Mouse (Mus musculus) forebrain, embryonic 14.5 days (tissue): ENCODE data around the gene Lad1. TPM values are rescaled to one million over a fixed set of nuclear protein-coding genes. Genes with fewer than 3 reads are reported as not detected.
A peak's percentile ranks its signal among the peaks of the same experiment; 100 is the strongest.

Experiments
- ATAC-seq: fragments of 200-750 bp; cut with Nextera tagmentation; 2 replicates; pipeline ENCODE4 v1.8.0; 2017; ENCODE audit warnings: mild to moderate bottlenecking, moderate library complexity
- DNase-seq: peaks from one replicate; pipeline ENCODE4 v3.0.0-alpha.2; 2015; ENCODE audit warnings: low spot score
- H3K27ac ChIP-seq: fragments of 300-500 bp; sonication (generic); 2 replicates; pipeline ENCODE4 v1.5.1; 2014; ENCODE audit warnings: low read depth, mild to moderate bottlenecking, control low read depth, low read length, moderate library complexity
- H3K27me3 ChIP-seq: fragments of 300-500 bp; sonication (generic); replicated peaks from 2 replicates; pipeline ENCODE4 v1.6.1; 2014; ENCODE audit warnings: low read length, control low read depth, mixed read lengths; ENCODE audit not compliant: control insufficient read depth, insufficient read depth
- H3K36me3 ChIP-seq: fragments of 300-500 bp; sonication (generic); 2 replicates; pipeline ENCODE4 v1.6.1; 2014; ENCODE audit warnings: low read length, control low read depth; ENCODE audit not compliant: control insufficient read depth, insufficient read depth
- H3K4me1 ChIP-seq: fragments of 300-500 bp; sonication (generic); 2 replicates; pipeline ENCODE4 v1.6.1; 2014; ENCODE audit warnings: antibody characterized with exemption, low read length, control low read depth; ENCODE audit not compliant: control insufficient read depth, insufficient read depth
- H3K4me2 ChIP-seq: fragments of 300-500 bp; sonication (generic); 2 replicates; pipeline ENCODE4 v1.6.1; 2014; ENCODE audit warnings: mild to moderate bottlenecking, control low read depth, low read length
- H3K4me3 ChIP-seq: fragments of 300-500 bp; sonication (generic); 2 replicates; pipeline ENCODE4 v1.5.1; 2014; ENCODE audit warnings: low read depth, low read length, control low read depth
- H3K9ac ChIP-seq: fragments of 300-500 bp; sonication (generic); 2 replicates; pipeline ENCODE4 v1.6.1; 2014; ENCODE audit warnings: mild to moderate bottlenecking, low read length, control low read depth, moderate library complexity
- H3K9me3 ChIP-seq: fragments of 300-500 bp; sonication (generic); replicated peaks from 2 replicates; pipeline ENCODE4 v1.6.1; 2016; ENCODE audit warnings: low read length, control low read depth, mixed read lengths; ENCODE audit not compliant: control insufficient read depth
- whole genome bisulfite sequencing: fragments of 180-500 bp; shearing (Covaris S2); extraction: QIAGEN DNeasy Blood & Tissue Kit; methylation state at CpG from one replicate; pipeline ENCODE4 v1.1.7; 2014; 5-methylcytosine and 5-hydroxymethylcytosine counted together
- polyA plus RNA-seq: library from polyadenylated mRNA; unstranded; fragments of >200 nt; fragmentation: Nextera tagmentation; extraction: Ambion mirVana; gene quantifications from 2 replicates; pipeline ENCODE4 v1.2.1, GENCODE M21; 2014

Gene Lad1
- polyA plus RNA-seq, 1 experiment from 2014 or later = 0.24 TPM

DNA sequence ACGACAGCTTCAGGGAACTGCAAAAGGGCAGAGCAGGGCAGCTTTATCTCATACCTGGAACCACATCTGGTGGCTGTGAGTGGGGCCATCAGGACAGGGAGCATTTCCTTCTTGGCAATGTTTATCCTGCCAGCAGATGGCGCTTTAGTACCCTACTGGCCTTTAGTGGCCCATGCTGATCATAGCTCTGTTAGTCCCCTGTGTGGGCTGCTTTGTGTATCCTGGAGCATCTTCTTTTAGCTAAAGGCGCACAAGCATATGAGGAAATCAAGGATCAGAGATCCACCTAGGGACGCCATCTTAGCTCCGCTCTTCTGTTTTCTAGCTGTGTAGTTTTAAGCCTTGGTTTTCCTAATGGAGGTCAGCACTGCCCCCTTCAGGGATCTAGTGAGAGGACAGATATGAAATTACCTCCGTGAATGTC lies 28.8 kb downstream of the Lad1 start:
- Histone ChIP-seq H3K9ac (no peak overlapping the region), H3K4me3 (no peak overlapping the region)
- WGBS = 27% methylated on average over 6 of the region's 6 CpGs

DNA sequence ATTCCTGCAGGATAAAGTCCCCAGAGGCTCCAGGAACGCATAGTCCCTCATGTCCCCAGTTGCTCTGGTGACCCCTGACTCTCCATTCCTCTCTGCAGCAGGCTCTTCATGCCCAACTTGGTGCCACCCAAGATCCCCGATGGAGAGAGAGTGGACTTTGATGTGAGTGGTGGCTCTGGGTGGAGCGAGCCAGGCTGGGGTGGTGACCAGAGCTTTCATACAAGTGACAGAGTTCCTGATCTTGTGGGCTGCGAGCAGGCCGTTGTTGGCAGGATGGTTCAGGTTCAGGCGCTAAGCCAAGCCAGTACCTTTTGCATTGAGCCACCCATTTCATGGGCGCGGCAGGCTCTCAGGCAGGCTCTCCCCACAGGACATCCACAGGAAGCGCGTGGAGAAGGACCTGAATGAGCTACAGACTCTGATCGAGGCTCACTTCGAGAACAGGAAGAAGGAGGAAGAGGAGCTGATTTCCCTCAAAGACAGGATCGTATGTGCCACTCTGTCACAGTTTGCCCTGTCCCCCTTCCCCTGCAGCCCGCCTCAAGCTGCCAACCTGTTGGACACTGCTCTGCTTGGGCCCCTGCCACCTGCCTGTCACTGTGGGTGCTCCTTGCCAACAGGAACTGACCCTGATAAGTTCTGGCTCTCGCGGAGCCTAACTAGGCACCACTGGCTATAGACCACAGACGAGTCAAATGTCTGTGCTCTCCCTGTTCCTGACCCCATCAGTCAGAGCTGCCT lies 29.4 kb downstream of the Lad1 start:
- Histone ChIP-seq H3K4me3 (no peak overlapping the region), H3K9me3 (no peaks in the 10 kb centered on the region), H3K36me3 (no peaks in the 10 kb centered on the region), H3K27me3 (no peaks in the 10 kb centered on the region), H3K27ac (no peak overlapping the region), H3K9ac (no peak overlapping the region), H3K4me2 (no peak overlapping the region), H3K4me1 (peaks cover 8% of the 10 kb centered on the region)
- DNase-seq (no peak), ATAC-seq (no peak)
- 89% methylated on average over 17 of the region's 17 CpGs for WGBS

More for the DNA sequence above, 28.8 kb downstream of the Lad1 start:
- Histone ChIP-seq H3K4me2 (no peak overlapping the region), H3K27me3 (no peaks in the 10 kb centered on the region), H3K4me1 (peaks cover 3% of the 10 kb centered on the region; the same call in 1 of the 2 replicates), H3K27ac (no peak overlapping the region), H3K36me3 (no peaks in the 10 kb centered on the region), H3K9me3 (no peaks in the 10 kb centered on the region)
- ATAC-seq = no peak
- peak; percentile 54 for DNase-seq

GRCm38 (mm10) chr1:135850722-135851512 lies 32.5 kb downstream of the Lad1 start:
- ATAC-seq = no peak; the same call in 1 of the 2 replicates

GRCm38 (mm10) chr1:135852044-135852756 lies 33.8 kb downstream of the Lad1 start:
- peak; percentile 36 for DNase-seq
- Histone ChIP-seq H3K36me3 (no peaks in the 10 kb centered on the region), H3K9ac (no peak overlapping the region; the same call in 1 of the 2 replicates), H3K27ac (no peak overlapping the region), H3K4me2 (no peak overlapping the region), H3K9me3 (no peaks in the 10 kb centered on the region), H3K27me3 (no peaks in the 10 kb centered on the region), H3K4me1 (peaks cover 8% of the 10 kb centered on the region), H3K4me3 (no peak overlapping the region)
- 41% methylated on average over 13 of the region's 13 CpGs for WGBS
- peak; percentile 54 for ATAC-seq

More at GRCm38 (mm10) chr1:135850722-135851512, 32.5 kb downstream of the Lad1 start:
- H3K27me3 ChIP-seq = no peaks in the 10 kb centered on the region
- no peak overlapping the region for H3K9ac ChIP-seq
- H3K4me2 ChIP-seq = no peak overlapping the region
- 70% methylated on average over 12 of the region's 12 CpGs for WGBS
- H3K4me3 ChIP-seq = no peak overlapping the region
- H3K36me3 ChIP-seq = no peaks in the 10 kb centered on the region
- DNase-seq = peak; percentile 35
- H3K27ac ChIP-seq = no peak overlapping the region
- no peaks in the 10 kb centered on the region for H3K9me3 ChIP-seq
- peaks cover 8% of the 10 kb centered on the region for H3K4me1 ChIP-seq

DNA sequence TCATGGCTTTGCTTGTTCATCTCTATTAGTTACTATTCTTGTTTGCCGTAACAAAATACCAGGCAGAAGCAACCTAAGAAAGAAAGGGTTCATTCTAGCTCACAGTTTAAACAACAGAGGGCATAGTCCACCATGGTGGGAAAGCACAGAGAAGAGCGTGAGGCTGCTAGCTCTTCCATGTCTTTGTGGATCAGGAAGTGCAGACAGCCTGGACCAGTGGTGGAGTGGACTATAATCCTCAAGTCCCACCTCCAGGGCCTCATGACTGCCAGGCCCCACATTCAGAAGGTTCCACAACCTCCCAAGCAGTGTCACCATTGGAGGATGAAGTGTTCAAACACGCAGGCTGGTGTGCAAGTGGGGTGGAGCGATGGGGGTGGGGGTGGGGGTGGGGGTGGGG lies 34.8 kb downstream of the Lad1 start:
- Histone ChIP-seq H3K9ac (no peak overlapping the region), H3K4me2 (no peak overlapping the region), H3K4me1 (peaks cover 8% of the 10 kb centered on the region), H3K4me3 (no peak overlapping the region), H3K27ac (no peak overlapping the region), H3K9me3 (no peaks in the 10 kb centered on the region), H3K36me3 (no peaks in the 10 kb centered on the region), H3K27me3 (no peaks in the 10 kb centered on the region)
- no peak for DNase-seq
- ATAC-seq = no peak
- 89% methylated on average over 4 of the region's 4 CpGs for WGBS

- Histone ChIP-seq H3K4me2 (no peak overlapping the region), H3K9ac (no peak overlapping the region), H3K4me3 (no peak overlapping the region), H3K9me3 (no peaks in the 10 kb centered on the region), H3K4me1 (peaks cover 8% of the 10 kb centered on the region), H3K27me3 (no peaks in the 10 kb centered on the region), H3K36me3 (no peaks in the 10 kb centered on the region), H3K27ac (no peak overlapping the region)
- 90% methylated on average over 6 of the region's 6 CpGs for WGBS
- ATAC-seq (no peak), DNase-seq (no peak)
These were observed 36.4 kb downstream of the Lad1 start for GRCm38 (mm10) chr1:135854591-135855343.

DNA sequence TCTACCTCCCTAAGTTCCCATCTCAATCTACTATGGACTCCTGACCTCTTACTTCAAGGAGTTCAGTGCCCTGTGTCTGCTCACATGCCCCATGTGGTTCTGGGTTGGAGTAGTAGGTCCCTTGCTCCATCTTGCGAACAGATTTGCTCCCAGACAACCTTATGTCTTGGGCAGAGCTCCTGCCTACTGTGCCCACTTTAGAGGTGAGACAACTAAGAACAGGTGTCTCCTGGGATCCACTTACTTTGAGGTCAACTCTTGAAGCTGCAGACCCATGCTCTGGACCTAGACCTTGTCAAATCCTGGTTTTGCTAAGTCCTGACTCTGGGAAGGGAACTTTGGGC lies 36.9 kb downstream of the Lad1 start:
- DNase-seq (no peak), ATAC-seq (no peak)
- Histone ChIP-seq H3K9me3 (no peaks in the 10 kb centered on the region), H3K27me3 (no peaks in the 10 kb centered on the region), H3K36me3 (no peaks in the 10 kb centered on the region), H3K9ac (no peak overlapping the region), H3K27ac (no peak overlapping the region), H3K4me1 (peaks cover 8% of the 10 kb centered on the region), H3K4me2 (no peak overlapping the region), H3K4me3 (no peak overlapping the region)
- WGBS = 88% methylated on average over 1 of the region's 1 CpGs

- no peak overlapping the region for H3K4me3 ChIP-seq
- ATAC-seq (no peak), DNase-seq (no peak)
- no peak overlapping the region for H3K9ac ChIP-seq
- H3K27me3 ChIP-seq = no peaks in the 10 kb centered on the region
- no peaks in the 10 kb centered on the region for H3K9me3 ChIP-seq
- no peaks in the 10 kb centered on the region for H3K36me3 ChIP-seq
- no peak overlapping the region for H3K27ac ChIP-seq
- H3K4me2 ChIP-seq = no peak overlapping the region
- H3K4me1 ChIP-seq = peaks cover 8% of the 10 kb centered on the region
- 72% methylated on average over 4 of the region's 4 CpGs for WGBS
These were observed 37.7 kb downstream of the Lad1 start for GRCm38 (mm10) chr1:135856070-135856469.
